Mouse (Mus musculus): ENCODE data around the gene Camta1. TPM values are rescaled to one million over a fixed set of nuclear protein-coding genes. Genes with fewer than 3 reads are reported as not detected.

Gene Camta1
- total RNA-seq, 1 experiment = 9.3 TPM

- Histone ChIP-seq H3K27ac (ENCODE audit: insufficient read depth, low read depth, low read length, poor library complexity, severe bottlenecking) (no peak overlapping the region), H3K9me3 (ENCODE audit: control insufficient read depth, insufficient read depth, low read depth, low read length) (no peaks in the 10 kb centered on the region), H3K9ac (ENCODE audit: insufficient read depth, low read depth, low read length, poor library complexity, severe bottlenecking) (no peak overlapping the region), H3K4me3 (ENCODE audit: insufficient read depth in 1 of 2, low read depth in 1 of 2, low read length in 2 of 2, poor library complexity in 1 of 2, severe bottlenecking in 1 of 2) (no peak overlapping the region), H3K4me1 (ENCODE audit: control insufficient read depth in 2 of 2, insufficient read depth in 2 of 2, low read length in 2 of 2, poor library complexity in 1 of 2) (peaks cover 0 to 4% of the 10 kb centered on the region in 2 experiments; a peak in 1 of 4 replicates), H3K36me3 (ENCODE audit: control insufficient read depth, insufficient read depth, low read length, poor library complexity, severe bottlenecking) (no peaks in the 10 kb centered on the region)
- in situ Hi-C loops (cut with MboI; ENCODE audit: low sequenced_read_pairs in 2 of 2, unreplicated experiment in 2 of 2) = no loop called here
- TF ChIP-seq MAFK (IDR thresholded peaks at IDR 0.05; ENCODE audit: insufficient read depth, low read depth, low read length) (no peak), HCFC1 (IDR thresholded peaks at IDR 0.05; ENCODE audit: borderline replicate concordance, insufficient read depth, low read length) (0 out of 2 replicates have a peak, but pooled peaks have one; percentile 12), CHD2 (IDR thresholded peaks at IDR 0.05; ENCODE audit: low read depth, low read length) (no peak), ZC3H11A (IDR thresholded peaks at IDR 0.05; ENCODE audit: borderline replicate concordance, low read depth, low read length) (no peak)
- no peak for DNase-seq (ENCODE audit: low read depth, low spot score)
Measured at GRCm38 (mm10) chr4:150978156-150978910, 883.3 kb downstream of the Camta1 start.

GRCm38 (mm10) chr4:150975145-150975544 is 886.5 kb downstream of the Camta1 start:
- Histone ChIP-seq H3K36me3 (ENCODE audit: control insufficient read depth, insufficient read depth, low read length, poor library complexity, severe bottlenecking) (no peaks in the 10 kb centered on the region), H3K9me3 (ENCODE audit: control insufficient read depth, insufficient read depth, low read depth, low read length) (no peaks in the 10 kb centered on the region), H3K27ac (ENCODE audit: insufficient read depth, low read depth, low read length, poor library complexity, severe bottlenecking) (no peak overlapping the region), H3K9ac (ENCODE audit: insufficient read depth, low read depth, low read length, poor library complexity, severe bottlenecking) (no peak overlapping the region), H3K4me1 (ENCODE audit: control insufficient read depth in 2 of 2, insufficient read depth in 2 of 2, low read length in 2 of 2, poor library complexity in 1 of 2) (peaks cover 0 to 2% of the 10 kb centered on the region in 2 experiments; a peak in 1 of 4 replicates), H3K4me3 (ENCODE audit: insufficient read depth in 1 of 2, low read depth in 1 of 2, low read length in 2 of 2, poor library complexity in 1 of 2, severe bottlenecking in 1 of 2) (no peak overlapping the region)
- DNase-seq (ENCODE audit: low read depth, low spot score) = no peak
- TF ChIP-seq ZNF384 (IDR thresholded peaks at IDR 0.05; ENCODE audit: low read depth, low read length) (no peak), CHD2 (IDR thresholded peaks at IDR 0.05; ENCODE audit: low read depth, low read length) (no peak), MAFK (IDR thresholded peaks at IDR 0.05; ENCODE audit: insufficient read depth, low read depth, low read length) (no peak), ZC3H11A (IDR thresholded peaks at IDR 0.05; ENCODE audit: borderline replicate concordance, low read depth, low read length) (no peak), HCFC1 (IDR thresholded peaks at IDR 0.05; ENCODE audit: borderline replicate concordance, insufficient read depth, low read length) (no peak)
- in situ Hi-C loops (cut with MboI; ENCODE audit: low sequenced_read_pairs in 2 of 2, unreplicated experiment in 2 of 2) = no loop called here

- DNase-seq (ENCODE audit: low read depth, low spot score) = no peak
- H3K9ac ChIP-seq (ENCODE audit: insufficient read depth, low read depth, low read length, poor library complexity, severe bottlenecking) = no peak overlapping the region
- TF ChIP-seq HCFC1 (IDR thresholded peaks at IDR 0.05; ENCODE audit: borderline replicate concordance, insufficient read depth, low read length) = no peak
- TF ChIP-seq MAFK (IDR thresholded peaks at IDR 0.05; ENCODE audit: insufficient read depth, low read depth, low read length) = no peak
- TF ChIP-seq ZC3H11A (IDR thresholded peaks at IDR 0.05; ENCODE audit: borderline replicate concordance, low read depth, low read length) = no peak
- TF ChIP-seq CHD2 (IDR thresholded peaks at IDR 0.05; ENCODE audit: low read depth, low read length) = no peak
- no peak for TF ChIP-seq ZNF384 (IDR thresholded peaks at IDR 0.05; ENCODE audit: low read depth, low read length)
- H3K4me3 ChIP-seq (ENCODE audit: insufficient read depth in 1 of 2, low read depth in 1 of 2, low read length in 2 of 2, poor library complexity in 1 of 2, severe bottlenecking in 1 of 2) = no peak overlapping the region
- H3K27ac ChIP-seq (ENCODE audit: insufficient read depth, low read depth, low read length, poor library complexity, severe bottlenecking) = no peak overlapping the region
- in situ Hi-C loops (cut with MboI; ENCODE audit: low sequenced_read_pairs in 2 of 2, unreplicated experiment in 2 of 2) = no loop called here
- H3K9me3 ChIP-seq (ENCODE audit: control insufficient read depth, insufficient read depth, low read depth, low read length) = no peaks in the 10 kb centered on the region
- H3K4me1 ChIP-seq (ENCODE audit: control insufficient read depth in 2 of 2, insufficient read depth in 2 of 2, low read length in 2 of 2, poor library complexity in 1 of 2) = peaks cover 0 to 2% of the 10 kb centered on the region in 2 experiments; a peak in 1 of 4 replicates
- no peaks in the 10 kb centered on the region for H3K36me3 ChIP-seq (ENCODE audit: control insufficient read depth, insufficient read depth, low read length, poor library complexity, severe bottlenecking)
Measured at GRCm38 (mm10) chr4:150973264-150973663, 888.4 kb downstream of the Camta1 start.

GRCm38 (mm10) chr4:150968956-150969355 is 892.7 kb downstream of the Camta1 start:
- TF ChIP-seq ZC3H11A (IDR thresholded peaks at IDR 0.05; ENCODE audit: borderline replicate concordance, low read depth, low read length) = no peak
- no peak for TF ChIP-seq ZNF384 (IDR thresholded peaks at IDR 0.05; ENCODE audit: low read depth, low read length)
- TF ChIP-seq CHD2 (IDR thresholded peaks at IDR 0.05; ENCODE audit: low read depth, low read length) = no peak
- DNase-seq (ENCODE audit: low read depth, low spot score) = no peak
- H3K27ac ChIP-seq (ENCODE audit: insufficient read depth, low read depth, low read length, poor library complexity, severe bottlenecking) = no peak overlapping the region
- no peaks in the 10 kb centered on the region for H3K36me3 ChIP-seq (ENCODE audit: control insufficient read depth, insufficient read depth, low read length, poor library complexity, severe bottlenecking)
- no peak overlapping the region for H3K9ac ChIP-seq (ENCODE audit: insufficient read depth, low read depth, low read length, poor library complexity, severe bottlenecking)
- in situ Hi-C loops (cut with MboI; ENCODE audit: low sequenced_read_pairs in 2 of 2, unreplicated experiment in 2 of 2) = loop anchor here in 1 of 2 experiments (10.0 kb wide), 1 partner anchor 176 kb away; no protein-coding TSS in a partner anchor
- peaks cover 0 to 3% of the 10 kb centered on the region in 2 experiments; a peak in 2 of 4 replicates for H3K4me1 ChIP-seq (ENCODE audit: control insufficient read depth in 2 of 2, insufficient read depth in 2 of 2, low read length in 2 of 2, poor library complexity in 1 of 2)
- H3K4me3 ChIP-seq (ENCODE audit: insufficient read depth in 1 of 2, low read depth in 1 of 2, low read length in 2 of 2, poor library complexity in 1 of 2, severe bottlenecking in 1 of 2) = no peak overlapping the region
- no peaks in the 10 kb centered on the region for H3K9me3 ChIP-seq (ENCODE audit: control insufficient read depth, insufficient read depth, low read depth, low read length)

Data from ES-E14 (cell line).